Mouse (Mus musculus) kidney, embryonic 15.5 days (tissue): ENCODE data around the gene Rimkla. TPM values are rescaled to one million over a fixed set of nuclear protein-coding genes. Genes with fewer than 3 reads are reported as not detected.

ENCODE experiments used
- polyA plus RNA-seq: library from polyadenylated mRNA; unstranded; fragments of >200 nt; fragmentation: Nextera tagmentation; extraction: Ambion mirVana; gene quantifications from 2 replicates; pipeline ENCODE4 v1.2.1, GENCODE M21; 2015

The Rimkla gene
- polyA plus RNA-seq, 1 experiment from 2014 or later, result 2.4 TPM

Other genes with a start within 250 kb of the Rimkla start
- gene Cldn19, start 237.2 kb downstream of the Rimkla start, polyA plus RNA-seq, result 13.3 TPM in 2 replicates
- 680 and 703 TPM in 2 replicates for gene Ybx1, start 198.0 kb downstream of the Rimkla start, polyA plus RNA-seq
- gene Ppih, start 172.1 kb downstream of the Rimkla start, polyA plus RNA-seq, result 102 and 115 TPM in 2 replicates
- 6.6 and 6.8 TPM in 2 replicates for gene Ccdc30, start 77.1 kb downstream of the Rimkla start, polyA plus RNA-seq
- 41.6 and 44.1 TPM in 2 replicates for gene Ppcs, start 70.2 kb downstream of the Rimkla start, polyA plus RNA-seq
- 0.44 and 0.51 TPM in 2 replicates for gene Zmynd12, start 69.8 kb downstream of the Rimkla start, polyA plus RNA-seq
- gene Foxj3, start 44.4 kb upstream of the Rimkla start, polyA plus RNA-seq, result 24.2 and 25.7 TPM in 2 replicates
- 3.9 and 5.9 TPM in 2 replicates for gene Frg2f1, start 46.9 kb upstream of the Rimkla start, polyA plus RNA-seq
- gene Guca2a, start 145.1 kb upstream of the Rimkla start, polyA plus RNA-seq, result 5.0 and 8.9 TPM in 2 replicates
- 2.8 and 3.1 TPM in 2 replicates for gene Guca2b, start 166.3 kb upstream of the Rimkla start, polyA plus RNA-seq
- gene Hivep3, start 241.2 kb upstream of the Rimkla start, polyA plus RNA-seq, result 7.4 and 8.9 TPM in 2 replicates